Comparison of ENCODE assay signal across 50 mouse cellular contexts in the genomic region with DNA sequence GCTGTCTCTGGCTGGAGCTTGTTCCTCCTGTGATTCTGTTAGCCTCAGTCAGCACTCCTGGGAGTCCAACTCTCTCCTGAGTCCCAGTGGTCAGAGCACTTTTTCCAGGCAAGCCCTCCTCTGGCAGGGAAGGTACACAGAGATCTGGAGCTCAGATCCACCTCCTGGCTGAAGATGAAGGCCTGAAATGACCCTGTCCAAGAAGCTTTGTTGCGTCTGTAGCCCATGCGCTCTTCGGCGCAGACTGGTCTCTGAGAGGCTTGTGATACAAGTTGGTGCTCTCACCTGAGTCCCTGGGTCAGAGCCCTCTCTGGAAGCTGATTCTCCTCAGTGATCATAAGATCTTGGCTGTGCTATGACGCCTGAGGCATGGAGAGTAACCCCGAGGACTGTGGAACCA. TPM values are rescaled to one million over a fixed set of nuclear protein-coding genes. Genes with fewer than 3 reads are reported as not detected.
"Had no signal": no experiment of that assay in that cellular context is flagged by ENCODE, and none has a peak within 500 bp of the region (broad histone marks: within the 10 kb centered on the region; RNA-seq: fewer than 3 reads in every experiment).

No protein-coding gene starts in this region.

- H3K4me3 ChIP-seq: heart, embryonic 12.5 days; heart, embryonic 13.5 days; heart, embryonic 15.5 days; hindbrain, embryonic 10.5 days; hindbrain, embryonic 12.5 days; hindbrain, embryonic 13.5 days; hindbrain, embryonic 15.5 days; intestine, embryonic 15.5 days; kidney, embryonic 15.5 days; layer of hippocampus, adult 2 months; left cerebral cortex, adult 2 months had no signal

- H3K4me2 ChIP-seq: heart, embryonic 12.5 days; heart, embryonic 13.5 days; heart, embryonic 15.5 days; hindbrain, embryonic 12.5 days; hindbrain, embryonic 13.5 days; hindbrain, embryonic 14.5 days; hindbrain, embryonic 15.5 days; intestine, embryonic 15.5 days; kidney, embryonic 15.5 days had no signal

- H3K4me1 ChIP-seq: heart, embryonic 12.5 days; heart, embryonic 13.5 days; heart, embryonic 15.5 days; hindbrain, embryonic 10.5 days; hindbrain, embryonic 12.5 days; hindbrain, embryonic 13.5 days; hindbrain, embryonic 15.5 days; intestine, embryonic 15.5 days; kidney, embryonic 15.5 days had no signal

- ATAC-seq: hindbrain, embryonic 16.5 days; hindbrain, postnatal 0 days; inflammation-experienced regulatory T-cells, adult 6 months; intestine, embryonic 15.5 days; intestine, embryonic 16.5 days; intestine, postnatal 0 days had no signal

- H3K36me3 ChIP-seq: heart, embryonic 12.5 days; heart, embryonic 13.5 days; heart, embryonic 15.5 days; hindbrain, embryonic 10.5 days; hindbrain, embryonic 12.5 days; hindbrain, embryonic 13.5 days; hindbrain, embryonic 15.5 days; intestine, embryonic 15.5 days; kidney, embryonic 15.5 days had no signal

- H3K9me3 ChIP-seq: heart, embryonic 15.5 days; hindbrain, embryonic 12.5 days; hindbrain, embryonic 13.5 days; hindbrain, embryonic 15.5 days; intestine, embryonic 15.5 days; kidney, embryonic 15.5 days had no signal

- H3K27me3 ChIP-seq: heart, embryonic 12.5 days; heart, embryonic 13.5 days; heart, embryonic 15.5 days; hindbrain, embryonic 12.5 days; hindbrain, embryonic 13.5 days; hindbrain, embryonic 15.5 days; intestine, embryonic 15.5 days; kidney, embryonic 15.5 days had no signal

- DNase-seq: heart, postnatal 10 days; heart, postnatal 14 days; heart, postnatal 36 days; heart, postnatal 4 days; kidney, adult 11 months; kidney, adult 18-20 months; kidney, adult 2 months; kidney, adult 8-10 months; kidney, adult 9 months; kidney, postnatal 10 days; kidney, postnatal 14 days; kidney, postnatal 25 days; kidney, postnatal 36 days; kidney, postnatal 4 days; layer of hippocampus, adult 9-11 months; layer of hippocampus, postnatal 36 days had no signal

- H3K27ac ChIP-seq: heart, embryonic 13.5 days; heart, embryonic 15.5 days; hindbrain, embryonic 10.5 days; hindbrain, embryonic 12.5 days; hindbrain, embryonic 13.5 days; hindbrain, embryonic 14.5 days; hindbrain, embryonic 15.5 days; hindbrain, postnatal 0 days; intestine, embryonic 15.5 days; kidney, embryonic 15.5 days; kidney, postnatal 0 days; layer of hippocampus, adult 2 months; left cerebral cortex, adult 2 months had no signal

- H3K9ac ChIP-seq: heart, embryonic 12.5 days; heart, embryonic 13.5 days; heart, embryonic 15.5 days; hindbrain, embryonic 12.5 days; hindbrain, embryonic 13.5 days; hindbrain, embryonic 14.5 days; hindbrain, embryonic 15.5 days; intestine, embryonic 15.5 days; kidney, embryonic 15.5 days had no signal

RNA-seq across cellular contexts. Expression of a gene that starts 35.2 kb away (rescaled TPM):
- total RNA-seq: heart, postnatal 10 days; heart, postnatal 14 days; heart, postnatal 25 days; heart, postnatal 36 days; heart, postnatal 4 days; hematopoietic stem cell, adult 5-6 weeks; hindbrain, postnatal 0 days; layer of hippocampus, adult 18-20 months; layer of hippocampus, adult 2 months; layer of hippocampus, adult 8-10 months; layer of hippocampus, postnatal 10 days; layer of hippocampus, postnatal 14 days; layer of hippocampus, postnatal 25 days; layer of hippocampus, postnatal 36 days; left cerebral cortex, adult 18-20 months; left cerebral cortex, adult 2 months; left cerebral cortex, adult 8-10 months had no signal
- polyA plus RNA-seq: heart, embryonic 12.5 days; heart, embryonic 13.5 days; heart, embryonic 14.5 days; heart, embryonic 15.5 days; heart, embryonic 16.5 days; heart, postnatal 0 days; hindbrain, embryonic 10.5 days; hindbrain, embryonic 12.5 days; hindbrain, embryonic 13.5 days; hindbrain, embryonic 14.5 days; hindbrain, embryonic 15.5 days; hindbrain, embryonic 16.5 days; hindbrain, postnatal 0 days; inflammation-experienced regulatory T-cells, adult 6 months; intestine, embryonic 14.5 days; intestine, embryonic 15.5 days; intestine, embryonic 16.5 days; intestine, postnatal 0 days; kidney, adult 2 months; kidney, embryonic 14.5 days; kidney, embryonic 15.5 days; kidney, embryonic 16.5 days; kidney, postnatal 0 days; large intestine, adult 2 months had no signal
